Comparison of ENCODE assay signal across 26 mouse cellular contexts in the genomic region with DNA sequence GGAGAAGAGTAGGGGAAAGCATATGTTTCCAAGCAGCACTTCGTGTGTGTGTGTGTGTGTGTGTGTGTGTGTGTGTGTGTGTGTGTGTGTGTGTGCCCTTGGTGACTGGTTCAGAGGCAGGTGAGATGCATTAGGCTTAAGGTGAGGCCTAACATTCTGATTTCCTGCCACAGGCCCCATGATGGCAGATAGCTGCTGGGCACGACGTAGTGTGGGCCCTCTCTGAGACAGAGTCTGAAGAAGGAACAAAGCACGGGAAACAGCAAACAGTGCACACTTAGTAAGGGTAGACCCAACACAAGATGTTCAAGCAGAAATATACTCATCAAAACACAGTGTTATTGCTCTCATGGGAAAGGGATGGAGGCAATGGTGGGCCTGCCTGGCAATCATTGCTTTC. TPM values are rescaled to one million over a fixed set of nuclear protein-coding genes. Genes with fewer than 3 reads are reported as not detected.
A peak's percentile ranks its signal among the peaks of the same experiment; 100 is the strongest.
DNase-seq lines count a peak whose midpoint lies in the region; ATAC-seq and TF ChIP-seq lines count a peak whose summit lies in the region.
"Had no signal": no experiment of that assay in that cellular context is flagged by ENCODE, and none has a peak within 500 bp of the region (broad histone marks: within the 10 kb centered on the region; RNA-seq: fewer than 3 reads in every experiment).

No protein-coding gene starts in this region.

- H3K27me3 ChIP-seq in midbrain, embryonic 11.5 days (ENCODE audit: control insufficient read depth, insufficient read depth, low read length) = no peaks in the 10 kb centered on the region
- H3K27me3 ChIP-seq in midbrain, embryonic 13.5 days = no peaks in the 10 kb centered on the region
- no peaks in the 10 kb centered on the region for H3K27me3 ChIP-seq in stomach, postnatal 0 days (ENCODE audit: control insufficient read depth, insufficient read depth, low read length)
- no peaks in the 10 kb centered on the region for H3K27me3 ChIP-seq in intestine, postnatal 0 days (replicated peaks; ENCODE audit: control insufficient read depth, insufficient read depth, low read length)
- H3K27me3 ChIP-seq: embryonic facial prominence, embryonic 13.5 days; embryonic facial prominence, embryonic 15.5 days; forebrain, embryonic 12.5 days; forebrain, embryonic 15.5 days had no signal

- H3K4me2 ChIP-seq in midbrain, embryonic 11.5 days = no peak overlapping the region
- no peak overlapping the region for H3K4me2 ChIP-seq in midbrain, embryonic 13.5 days (replicated peaks)
- H3K4me2 ChIP-seq in stomach, postnatal 0 days (replicated peaks; ENCODE audit: low read depth) = no peak overlapping the region
- H3K4me2 ChIP-seq in intestine, postnatal 0 days (replicated peaks; ENCODE audit: low read depth) = no peak overlapping the region
- H3K4me2 ChIP-seq: embryonic facial prominence, embryonic 13.5 days; embryonic facial prominence, embryonic 15.5 days; forebrain, embryonic 12.5 days; forebrain, embryonic 15.5 days had no signal

- no peak for ATAC-seq in midbrain, embryonic 11.5 days (ENCODE audit: low FRiP score)
- no peak for ATAC-seq in midbrain, embryonic 13.5 days
- ATAC-seq in CD4-positive, CD25-positive, alpha-beta regulatory T cell, adult 4 months = peak; percentile 53
- ATAC-seq in inflammation-experienced regulatory T-cells, adult 6 months = peak; percentile 26
- ATAC-seq in stomach, postnatal 0 days (ENCODE audit: low FRiP score, low TSS enrichment) = no peak
- no peak for ATAC-seq in intestine, postnatal 0 days
- ATAC-seq: activated CD4-positive, CD25-positive, alpha-beta regulatory T cell, adult 4 months; forebrain, embryonic 15.5 days; forebrain, postnatal 0 days had no signal

- H3K36me3 ChIP-seq in midbrain, embryonic 11.5 days (ENCODE audit: control insufficient read depth, insufficient read depth, low read length) = no peaks in the 10 kb centered on the region
- H3K36me3 ChIP-seq in midbrain, embryonic 13.5 days = no peaks in the 10 kb centered on the region
- no peaks in the 10 kb centered on the region for H3K36me3 ChIP-seq in stomach, postnatal 0 days (ENCODE audit: control insufficient read depth, insufficient read depth, low read length)
- H3K36me3 ChIP-seq in intestine, postnatal 0 days (ENCODE audit: control insufficient read depth, insufficient read depth) = no peaks in the 10 kb centered on the region
- H3K36me3 ChIP-seq: embryonic facial prominence, embryonic 13.5 days; embryonic facial prominence, embryonic 15.5 days; forebrain, embryonic 10.5 days; forebrain, embryonic 12.5 days; forebrain, embryonic 15.5 days had no signal

- no peak overlapping the region for H3K4me3 ChIP-seq in midbrain, embryonic 11.5 days (ENCODE audit: low read depth, low read length)
- no peak overlapping the region for H3K4me3 ChIP-seq in midbrain, embryonic 13.5 days (replicated peaks)
- no peak overlapping the region for H3K4me3 ChIP-seq in stomach, postnatal 0 days (ENCODE audit: low read depth, low read length)
- H3K4me3 ChIP-seq in intestine, postnatal 0 days (ENCODE audit: low read depth, low read length) = no peak overlapping the region
- H3K4me3 ChIP-seq: embryonic facial prominence, embryonic 13.5 days; embryonic facial prominence, embryonic 15.5 days; erythroblast, embryonic 14.5 days; forebrain, embryonic 10.5 days; forebrain, embryonic 12.5 days; forebrain, embryonic 15.5 days had no signal

- H3K4me1 ChIP-seq in midbrain, embryonic 11.5 days (ENCODE audit: control insufficient read depth, insufficient read depth, low read length) = no peaks in the 10 kb centered on the region
- H3K4me1 ChIP-seq in midbrain, embryonic 13.5 days (replicated peaks) = no peaks in the 10 kb centered on the region
- H3K4me1 ChIP-seq in stomach, postnatal 0 days (replicated peaks; ENCODE audit: control insufficient read depth, insufficient read depth) = no peaks in the 10 kb centered on the region
- H3K4me1 ChIP-seq in intestine, postnatal 0 days (replicated peaks; ENCODE audit: control insufficient read depth, insufficient read depth, low read length) = no peaks in the 10 kb centered on the region
- H3K4me1 ChIP-seq: embryonic facial prominence, embryonic 13.5 days; embryonic facial prominence, embryonic 15.5 days; forebrain, embryonic 10.5 days; forebrain, embryonic 12.5 days; forebrain, embryonic 15.5 days had no signal

- 85% methylated on average over 4 of the region's 4 CpGs for WGBS in midbrain, embryonic 11.5 days
- 91% methylated on average over 4 of the region's 4 CpGs for WGBS in midbrain, embryonic 13.5 days
- 85% methylated on average over 4 of the region's 4 CpGs for WGBS in stomach, postnatal 0 days
- 81% methylated on average over 4 of the region's 4 CpGs for WGBS in intestine, postnatal 0 days

- peak; percentile 17 for DNase-seq in midbrain, embryonic 11.5 days (ENCODE audit: low spot score, missing footprints)
- peak; percentile 43 for DNase-seq in CD4-positive helper T cell, adult 2 months (ENCODE audit: low read depth, low spot score)
- no peak for DNase-seq in stomach, postnatal 0 days (ENCODE audit: low spot score)
- no peak for DNase-seq in cerebellum, postnatal 36 days
- DNase-seq: adrenal gland, adult 8-10 months; adrenal gland, postnatal 14 days; adrenal gland, postnatal 36 days; B cell, adult 2 months; cerebellum, adult 11-12 months; cerebellum, adult 2 months; cerebellum, adult 9-10 months; cerebellum, postnatal 10 days; cerebellum, postnatal 25 days; embryo, embryonic 11 days; forebrain, postnatal 0 days had no signal

- H3K27ac ChIP-seq in midbrain, embryonic 11.5 days (ENCODE audit: low read depth, low read length) = no peak overlapping the region
- H3K27ac ChIP-seq in midbrain, embryonic 13.5 days = no peak overlapping the region
- no peak overlapping the region for H3K27ac ChIP-seq in stomach, postnatal 0 days (replicated peaks)
- no peak overlapping the region for H3K27ac ChIP-seq in intestine, postnatal 0 days (ENCODE audit: low read depth, low read length)
- H3K27ac ChIP-seq: embryonic facial prominence, embryonic 13.5 days; embryonic facial prominence, embryonic 15.5 days; forebrain, embryonic 10.5 days; forebrain, embryonic 12.5 days; forebrain, embryonic 15.5 days had no signal

- no peak for TF ChIP-seq CTCF in stomach, postnatal 0 days (IDR thresholded peaks at IDR 0.05; ENCODE audit: low read depth)
- TF ChIP-seq CTCF in intestine, postnatal 0 days (IDR thresholded peaks at IDR 0.05; ENCODE audit: low read depth) = no peak

- no peak overlapping the region for H3K9ac ChIP-seq in midbrain, embryonic 11.5 days (ENCODE audit: low read length)
- H3K9ac ChIP-seq in midbrain, embryonic 13.5 days (replicated peaks) = no peak overlapping the region
- no peak overlapping the region for H3K9ac ChIP-seq in stomach, postnatal 0 days (ENCODE audit: low read length)
- H3K9ac ChIP-seq in intestine, postnatal 0 days (ENCODE audit: low read depth, low read length) = no peak overlapping the region
- H3K9ac ChIP-seq: embryonic facial prominence, embryonic 13.5 days; embryonic facial prominence, embryonic 15.5 days; forebrain, embryonic 12.5 days; forebrain, embryonic 15.5 days; forebrain, postnatal 0 days had no signal

- no peak for TF ChIP-seq EP300 in stomach, postnatal 0 days (optimal IDR thresholded peaks at IDR 0.05)

- no peaks in the 10 kb centered on the region for H3K9me3 ChIP-seq in midbrain, embryonic 11.5 days (ENCODE audit: control insufficient read depth, low read length)
- H3K9me3 ChIP-seq in midbrain, embryonic 13.5 days = no peaks in the 10 kb centered on the region
- no peaks in the 10 kb centered on the region for H3K9me3 ChIP-seq in stomach, postnatal 0 days (ENCODE audit: control insufficient read depth, low read length)
- no peaks in the 10 kb centered on the region for H3K9me3 ChIP-seq in intestine, postnatal 0 days (ENCODE audit: control insufficient read depth)
- H3K9me3 ChIP-seq: embryonic facial prominence, embryonic 13.5 days; embryonic facial prominence, embryonic 15.5 days; forebrain, embryonic 10.5 days; forebrain, embryonic 12.5 days; forebrain, embryonic 15.5 days had no signal

RNA-seq across cellular contexts. Expression of a gene that starts 24.5 kb away (rescaled TPM):
- polyA plus RNA-seq in midbrain, embryonic 11.5 days (2014; fragmentation: Nextera tagmentation; extraction: Ambion mirVana) = 30.0 and 31.9 TPM in 2 replicates
- 28.3 and 30.1 TPM in 2 replicates for polyA plus RNA-seq in midbrain, embryonic 13.5 days (2015; fragmentation: Nextera tagmentation; extraction: Ambion mirVana)
- polyA plus RNA-seq in CD4-positive, CD25-positive, alpha-beta regulatory T cell, adult 4 months (2017; shearing (Covaris generic)) = 10 to 100 TPM; 49.5 to 77.2 TPM
- 10 to 100 TPM; 17.0 to 63.3 (median 36.8) TPM for polyA plus RNA-seq in inflammation-experienced regulatory T-cells, adult 6 months (2017; shearing (Covaris generic))
- 2.6 and 2.9 TPM in 2 replicates for polyA plus RNA-seq in stomach, postnatal 0 days (2015; fragmentation: Nextera tagmentation; extraction: Ambion mirVana)
- polyA plus RNA-seq in intestine, postnatal 0 days (2015; fragmentation: Nextera tagmentation; extraction: Ambion mirVana) = 2.0 and 2.4 TPM in 2 replicates

Comparison
In these comparisons a context has a peak if more than half of its experiments do, and no peak if none do; other contexts are left out.
1. ATAC-seq: peak in CD4-positive, CD25-positive, alpha-beta regulatory T cell, adult 4 months (single experiment) and inflammation-experienced regulatory T-cells, adult 6 months (single experiment); none in midbrain, embryonic 11.5 days (single experiment), midbrain, embryonic 13.5 days (single experiment), stomach, postnatal 0 days (single experiment) and intestine, postnatal 0 days (single experiment).
2. DNase-seq: peak in midbrain, embryonic 11.5 days (single experiment) and CD4-positive helper T cell, adult 2 months (single experiment); none in stomach, postnatal 0 days (single experiment) and cerebellum, postnatal 36 days (0 of 2).